Mouse (Mus musculus): ENCODE data around the gene Eloa.

- TF ChIP-seq POLR2A (IDR thresholded peaks at IDR 0.05; ENCODE audit: control insufficient read depth, low read depth, low read length), result no peak
- no peak for TF ChIP-seq CTCF (IDR thresholded peaks at IDR 0.05; ENCODE audit: control insufficient read depth, insufficient read depth, insufficient replicate concordance, low read depth, low read length)
Measured at GRCm38 (mm10) chr4:136045091-136045490, 23.5 kb upstream of the Eloa start.
